Mouse (Mus musculus): ENCODE results near the gene Ppp1r12a. TPM values are rescaled to one million over a fixed set of nuclear protein-coding genes. Genes with fewer than 3 reads are reported as not detected.
A peak's percentile ranks its signal among the peaks of the same experiment; 100 is the strongest.

Ppp1r12a gene
- total RNA-seq, 2 experiments from 2014 or later: 23.2 to 29.1 TPM

- Histone ChIP-seq H3K4me3 (no peak overlapping the region), H3K27ac (peak overlapping the region; percentile 32)
- DNase-seq: no peak
- intact Hi-C loops (cut with DNase I): no loop called here
- no peak for TF ChIP-seq CTCF (IDR thresholded peaks at IDR 0.05)
Observed at GRCm38 (mm10) chr10:108170818-108171217, 8.8 kb downstream of the Ppp1r12a start.

GRCm38 (mm10) chr10:108171637-108172036 is 9.6 kb downstream of the Ppp1r12a start:
- H3K4me3 ChIP-seq: no peak overlapping the region
- no peak for TF ChIP-seq CTCF (IDR thresholded peaks at IDR 0.05)
- H3K27ac ChIP-seq: peak overlapping the region; percentile 44; the same call in 1 of the 2 replicates
- DNase-seq: no peak
- intact Hi-C loops (cut with DNase I): no loop called here

- no peak for TF ChIP-seq CTCF (IDR thresholded peaks at IDR 0.05)
- H3K4me3 ChIP-seq: peak overlapping the region; percentile 29
- DNase-seq: peak; percentile 23
- H3K27ac ChIP-seq: peak overlapping the region; percentile 70
- intact Hi-C loops (cut with DNase I): no loop called here
Observed at GRCm38 (mm10) chr10:108172817-108173563, 11.0 kb downstream of the Ppp1r12a start.

- peak overlapping the region; percentile 70; the same call in 1 of the 2 replicates for H3K27ac ChIP-seq
- TF ChIP-seq CTCF (IDR thresholded peaks at IDR 0.05): no peak
- no peak overlapping the region for H3K4me3 ChIP-seq
- no peak for DNase-seq
- intact Hi-C loops (cut with DNase I): loop anchor here (2.0 kb wide), 1 partner anchor 15 kb away; no protein-coding TSS in a partner anchor
Observed at GRCm38 (mm10) chr10:108174107-108174506, 12.1 kb downstream of the Ppp1r12a start.

- no peak for TF ChIP-seq CTCF (IDR thresholded peaks at IDR 0.05)
- Histone ChIP-seq H3K27ac (no peak overlapping the region), H3K4me3 (no peak overlapping the region)
- intact Hi-C loops (cut with DNase I): loop anchor here (2.0 kb wide), 1 partner anchor 13 kb away; no protein-coding TSS in a partner anchor
- no peak for DNase-seq
Observed at GRCm38 (mm10) chr10:108175885-108176284, 13.9 kb downstream of the Ppp1r12a start.

GRCm38 (mm10) chr10:108178285-108178848 is 16.4 kb downstream of the Ppp1r12a start:
- Histone ChIP-seq H3K4me3 (no peak overlapping the region), H3K27ac (no peak overlapping the region)
- intact Hi-C loops (cut with DNase I): no loop called here
- no peak for TF ChIP-seq CTCF (IDR thresholded peaks at IDR 0.05)
- DNase-seq: no peak

- Histone ChIP-seq H3K4me3 (0 out of 2 replicates have a peak overlapping the region, but pooled peaks have one; percentile 4), H3K27ac (peak overlapping the region; percentile 28)
- DNase-seq: no peak
- intact Hi-C loops (cut with DNase I): no loop called here
- no peak for TF ChIP-seq CTCF (IDR thresholded peaks at IDR 0.05)
Observed at GRCm38 (mm10) chr10:108179404-108179803, 17.4 kb downstream of the Ppp1r12a start.

GRCm38 (mm10) chr10:108180313-108180712 is 18.3 kb downstream of the Ppp1r12a start:
- no peak for TF ChIP-seq CTCF (IDR thresholded peaks at IDR 0.05)
- intact Hi-C loops (cut with DNase I): no loop called here
- Histone ChIP-seq H3K4me3 (no peak overlapping the region), H3K27ac (no peak overlapping the region)
- DNase-seq: no peak

- TF ChIP-seq CTCF (IDR thresholded peaks at IDR 0.05): no peak
- DNase-seq: no peak
- no peak overlapping the region for H3K4me3 ChIP-seq
- intact Hi-C loops (cut with DNase I): no loop called here
- H3K27ac ChIP-seq: no peak overlapping the region
Observed at GRCm38 (mm10) chr10:108181893-108182292, 19.9 kb downstream of the Ppp1r12a start.

GRCm38 (mm10) chr10:108182386-108182785 is 20.4 kb downstream of the Ppp1r12a start:
- no peak overlapping the region for H3K27ac ChIP-seq
- DNase-seq: no peak
- intact Hi-C loops (cut with DNase I): no loop called here
- no peak for TF ChIP-seq CTCF (IDR thresholded peaks at IDR 0.05)
- H3K4me3 ChIP-seq: no peak overlapping the region

GRCm38 (mm10) chr10:108184763-108185162 is 22.8 kb downstream of the Ppp1r12a start:
- Histone ChIP-seq H3K27ac (peak overlapping the region; percentile 48), H3K4me3 (no peak overlapping the region)
- no peak for TF ChIP-seq CTCF (IDR thresholded peaks at IDR 0.05)
- no peak for DNase-seq
- intact Hi-C loops (cut with DNase I): no loop called here

GRCm38 (mm10) chr10:108185265-108185664 is 23.3 kb downstream of the Ppp1r12a start:
- no peak for TF ChIP-seq CTCF (IDR thresholded peaks at IDR 0.05)
- DNase-seq: no peak
- Histone ChIP-seq H3K27ac (peak overlapping the region; percentile 48), H3K4me3 (no peak overlapping the region)
- intact Hi-C loops (cut with DNase I): no loop called here

GRCm38 (mm10) chr10:108189303-108189702 is 27.3 kb downstream of the Ppp1r12a start:
- Histone ChIP-seq H3K27ac (peak overlapping the region; percentile 63), H3K4me3 (no peak overlapping the region)
- no peak for DNase-seq
- no peak for TF ChIP-seq CTCF (IDR thresholded peaks at IDR 0.05)
- intact Hi-C loops (cut with DNase I): loop anchor here (2.0 kb wide), 1 partner anchor 15 kb away; no protein-coding TSS in a partner anchor
